Mouse (Mus musculus) heart, postnatal 36 days (tissue): ENCODE measurements around the gene Arrb2. TPM values are rescaled to one million over a fixed set of nuclear protein-coding genes. Genes with fewer than 3 reads are reported as not detected.

Source experiments
- DNase-seq, 2 experiments: peaks; one replicate each; pipeline ENCODE4 v3.0.0; 2021 to 2022
- intact Hi-C: fragments of 180-260 bp; cut with DNase I; formaldehyde crosslinking; loops from one replicate; pipeline ENCODE4 v1.15.1; 2025
- microRNA-seq, 2 experiments: library from miRNA; unstranded; fragments of <30 nt; microRNA quantifications; one replicate each; pipeline ENCODE4 v1.2.0; 2021; ENCODE audit warnings: borderline number of aligned reads in 2 of 2
- total RNA-seq, 2 experiments: library from RNA; stranded (reverse); gene quantifications; 2 replicates each; pipeline ENCODE4 v1.2.3; 2021

Gene Arrb2
- total RNA-seq, 2 experiments from 2014 or later, result 14.8 to 15.4 TPM

DNA sequence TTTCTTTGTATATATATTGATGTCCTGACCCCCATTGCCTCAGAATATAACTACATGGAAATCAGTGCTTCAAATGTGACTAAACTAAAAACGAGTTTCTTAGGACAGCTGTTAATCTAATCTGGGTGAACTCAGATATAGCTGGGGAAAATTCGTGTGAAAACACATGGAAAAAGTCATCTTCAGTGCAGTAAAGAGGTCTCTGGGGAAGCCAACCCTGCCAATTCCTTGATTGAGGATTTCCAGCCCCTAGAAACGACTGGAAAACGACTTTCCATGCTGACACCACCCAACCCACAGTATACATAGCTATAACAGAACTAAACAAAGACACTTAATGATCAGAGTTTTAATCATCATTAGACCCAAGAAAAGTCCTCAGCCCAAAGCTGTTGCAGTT is 55.4 kb downstream of the Arrb2 start:
- DNase-seq, result no peak

DNA sequence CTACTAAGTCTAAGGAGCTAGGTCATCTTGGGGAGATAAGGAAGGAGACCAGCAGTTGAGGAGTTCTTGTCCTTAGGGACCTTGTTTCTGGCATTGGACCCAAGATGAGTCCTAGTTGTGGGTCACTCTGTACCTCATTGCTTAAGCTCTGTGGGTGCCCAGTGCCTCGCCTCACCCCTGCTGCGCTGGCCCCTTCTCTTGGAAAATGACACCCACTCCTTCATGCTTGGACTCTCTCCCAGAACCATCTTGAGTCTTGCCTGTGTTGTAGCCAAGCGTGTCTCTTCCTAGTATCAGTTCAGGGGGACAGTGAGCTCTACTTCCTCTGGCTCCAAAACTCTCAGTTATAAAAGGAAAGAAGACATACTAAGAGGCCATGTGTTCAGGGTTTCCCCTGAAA is 56.7 kb downstream of the Arrb2 start:
- DNase-seq, result peak in 1 of 2 experiments; percentile 18
- intact Hi-C loops, result no loop called here

More for the DNA sequence above, 55.4 kb downstream of the Arrb2 start:
- intact Hi-C loops, result no loop called here

DNA sequence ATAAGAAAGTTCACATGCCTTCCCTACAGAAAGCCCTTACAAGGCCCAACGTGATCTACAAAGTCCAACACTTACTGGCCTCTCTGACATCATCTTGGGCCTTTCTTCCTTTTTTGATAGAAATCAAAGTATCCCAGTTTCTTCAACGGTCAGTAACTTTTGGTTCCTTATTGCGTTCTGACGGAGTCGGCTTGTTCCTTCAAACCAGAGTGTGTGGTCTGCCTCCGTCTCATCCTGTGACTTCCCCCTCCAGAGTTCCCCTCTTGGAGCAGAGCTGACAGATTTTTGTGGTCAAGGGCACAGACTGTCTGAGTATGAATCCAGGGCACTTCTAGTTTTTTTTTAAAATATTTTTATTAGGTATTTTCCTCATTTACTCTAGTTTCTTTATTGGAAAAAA is 57.2 kb downstream of the Arrb2 start:
- no peak for DNase-seq
- intact Hi-C loops, result no loop called here

Small RNA genes within 50 kb of the gene (microRNA-seq; reads per million reads assigned to microRNA genes)
- 0.72 to 2.7 reads per million in 2 experiments for gene Mir7115

Other genes with a start within 250 kb of the Arrb2 start
- gene Slc16a11, start 219.9 kb upstream of the Arrb2 start, total RNA-seq, result under 1 TPM; 0.28 to 0.30 TPM
- gene Slc16a13, start 211.6 kb upstream of the Arrb2 start, total RNA-seq, result 1 to 10 TPM; 3.3 to 3.9 TPM
- 10 to 100 TPM; 19.7 to 20.0 TPM for gene Bcl6b, start 202.8 kb upstream of the Arrb2 start, total RNA-seq
- 10 to 100 TPM; 32.7 to 38.0 TPM for gene 0610010K14Rik, start 194.7 kb upstream of the Arrb2 start, total RNA-seq
- gene Gm21988, start 192.8 kb upstream of the Arrb2 start, total RNA-seq, result 1 to 10 TPM; 2.1 to 3.3 TPM
- 100 to 1,000 TPM; 106 to 113 TPM for gene Rnasek, start 192.8 kb upstream of the Arrb2 start, total RNA-seq
- gene Alox12, start 177.3 kb upstream of the Arrb2 start, total RNA-seq, result 1 to 10 TPM; 2.5 to 3.7 TPM
- not detected for gene Alox12e, start 110.0 kb upstream of the Arrb2 start, total RNA-seq
- gene Alox15, start 80.6 kb upstream of the Arrb2 start, total RNA-seq, result 10 to 100 TPM in 1 of 2 experiments, 1 to 10 TPM in 1; 5.4 to 10.2 TPM
- gene Pelp1, start 22.6 kb upstream of the Arrb2 start, total RNA-seq, result 10 to 100 TPM; 19.4 to 22.1 TPM
- gene Med11, start 19.3 kb downstream of the Arrb2 start, total RNA-seq, result 1 to 10 TPM; 8.9 to 9.7 TPM
- gene Zmynd15, start 26.8 kb downstream of the Arrb2 start, total RNA-seq, result 1 to 10 TPM; 1.8 to 2.2 TPM
- gene Cxcl16, start 27.3 kb downstream of the Arrb2 start, total RNA-seq, result 10 to 100 TPM in 1 of 2 experiments, 1 to 10 TPM in 1; 9.6 to 10.9 TPM
- gene Tm4sf5, start 72.6 kb downstream of the Arrb2 start, total RNA-seq, result 1 to 10 TPM in 1 of 2 experiments, under 1 TPM in 1; 0.70 to 1.3 TPM
- not detected for gene Vmo1, start 82.0 kb downstream of the Arrb2 start, total RNA-seq
- gene Gltpd2, start 86.6 kb downstream of the Arrb2 start, total RNA-seq, result not detected
- gene Psmb6, start 92.7 kb downstream of the Arrb2 start, total RNA-seq, result 100 to 1,000 TPM; 230 to 233 TPM
- gene Gm40193, start 100.3 kb downstream of the Arrb2 start, total RNA-seq, result not detected
- 1 to 10 TPM; 6.3 to 6.5 TPM for gene Pld2, start 107.4 kb downstream of the Arrb2 start, total RNA-seq
- 10 to 100 TPM; 43.9 to 49.4 TPM for gene Mink1, start 130.2 kb downstream of the Arrb2 start, total RNA-seq
- gene 4930544D05Rik, start 183.2 kb downstream of the Arrb2 start, total RNA-seq, result not detected
- gene Chrne, start 186.6 kb downstream of the Arrb2 start, total RNA-seq, result not detected
- under 1 TPM; 0.16 to 0.17 TPM for gene Gp1ba, start 206.5 kb downstream of the Arrb2 start, total RNA-seq
- 10 to 100 TPM; 52.5 to 57.9 TPM for gene Rnf167, start 214.6 kb downstream of the Arrb2 start, total RNA-seq
- 100 to 1,000 TPM; 570 to 607 TPM for gene Slc25a11, start 214.8 kb downstream of the Arrb2 start, total RNA-seq
- gene Pfn1, start 222.0 kb downstream of the Arrb2 start, total RNA-seq, result 100 to 1,000 TPM; 283 to 296 TPM
- 1,000 to 10,000 TPM; 1,887 to 1,957 TPM for gene Eno3, start 224.6 kb downstream of the Arrb2 start, total RNA-seq
- gene Spag7, start 236.8 kb downstream of the Arrb2 start, total RNA-seq, result 10 to 100 TPM; 95.0 to 98.6 TPM